8 mouse cellular contexts compared by ENCODE assay signal in the genomic region with DNA sequence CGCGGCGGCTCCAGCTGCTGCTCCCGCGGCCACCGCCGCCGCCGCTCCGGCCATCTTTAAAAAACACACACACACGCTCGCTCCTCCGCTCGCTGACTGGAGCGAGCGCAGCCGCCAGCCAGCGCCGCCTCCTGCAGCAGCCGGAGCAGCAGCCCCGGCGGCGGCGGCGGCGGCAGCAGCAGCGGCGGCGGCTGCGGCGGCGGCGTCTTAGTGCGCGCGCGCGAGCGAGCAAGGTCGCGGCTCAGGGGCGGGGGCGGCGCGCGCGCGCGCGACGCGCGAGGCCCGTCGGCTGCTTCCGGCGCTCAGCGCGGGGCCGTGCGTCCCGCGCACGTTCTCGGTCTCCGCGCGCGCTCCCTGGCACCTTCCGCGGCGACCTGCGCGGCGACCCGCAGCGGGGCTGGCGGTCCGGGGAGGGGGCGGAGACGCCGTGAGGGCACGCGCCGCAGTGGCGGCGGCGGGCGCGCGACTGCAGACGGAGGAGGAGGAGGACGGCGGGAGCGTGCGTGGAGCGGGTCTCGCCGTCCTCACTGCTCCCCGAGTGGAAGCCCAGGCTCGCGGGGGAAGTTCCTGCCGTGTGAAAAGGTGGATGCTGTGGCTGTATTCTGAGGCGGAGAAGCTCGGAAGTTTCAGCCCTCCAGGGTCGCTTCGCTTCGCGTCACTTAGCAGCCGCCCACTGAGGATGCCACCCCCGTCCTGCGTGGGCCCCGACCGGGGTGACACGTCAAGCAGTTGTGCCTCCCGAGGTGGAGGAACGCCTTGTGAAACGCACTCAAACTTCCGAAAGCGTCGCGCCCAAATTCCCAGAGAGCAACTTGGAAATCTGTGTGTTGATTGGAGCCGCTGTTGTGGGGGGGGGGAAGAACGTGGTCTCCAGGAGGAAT. TPM values are rescaled to one million over a fixed set of nuclear protein-coding genes. Genes with fewer than 3 reads are reported as not detected.
DNase-seq lines count a peak whose midpoint lies in the region; ATAC-seq lines count a peak whose summit lies in the region.

A gene (minus strand): TSS at position 209 of the 881 bp plus-strand sequence.

- no peaks in the 10 kb centered on the region for H3K9me3 ChIP-seq in hindbrain, embryonic 15.5 days

- peak within 1 kb of the TSS; percentile 92 for H3K27ac ChIP-seq in hindbrain, embryonic 15.5 days (replicated peaks)

- no peaks in the 10 kb centered on the region for H3K36me3 ChIP-seq in hindbrain, embryonic 15.5 days

- peak within 1 kb of the TSS; percentile 79 for H3K9ac ChIP-seq in hindbrain, embryonic 15.5 days

- H3K27me3 ChIP-seq in hindbrain, embryonic 15.5 days = no peaks in the 10 kb centered on the region

- peaks cover 23% of the 10 kb centered on the region for H3K4me1 ChIP-seq in hindbrain, embryonic 15.5 days (replicated peaks)

- under 1% methylated on average over 50 of the region's 124 CpGs for WGBS in hindbrain, embryonic 15.5 days

- ATAC-seq in hindbrain, embryonic 15.5 days (ENCODE audit: low FRiP score, low read depth) = peak; percentile 89

- peak; percentile 90 for DNase-seq in T-cell, adult 2 months (ENCODE audit: low spot score)
- DNase-seq in cerebellum, postnatal 36 days = peak; percentile 83 to 91
- DNase-seq in frontal cortex, postnatal 36 days (ENCODE audit: low spot score in 2 of 2) = peak; percentile 80 to 85
- DNase-seq in left cerebral cortex, adult 11 months (ENCODE audit: low spot score) = peak; percentile 69
- DNase-seq in lung, postnatal 36 days = peak; percentile 86
- peak; percentile 91 for DNase-seq in retina, embryonic 14.5 days (ENCODE audit: low spot score)
- DNase-seq in thymus, postnatal 36 days = peak; percentile 87 to 93

- H3K4me2 ChIP-seq in hindbrain, embryonic 15.5 days = peak within 1 kb of the TSS; percentile 73

- H3K4me3 ChIP-seq in hindbrain, embryonic 15.5 days = peak within 1 kb of the TSS; percentile 76

RNA-seq across cellular contexts. Expression of the gene that starts here (rescaled TPM):
- 4.7 and 6.0 TPM in 2 replicates for polyA plus RNA-seq in hindbrain, embryonic 15.5 days (2015; fragmentation: Nextera tagmentation; extraction: Ambion mirVana)

Comparison
In these comparisons a context has a peak if more than half of its experiments do, and no peak if none do; other contexts are left out.
1. Peak in every context shown above with its lines: DNase-seq, ATAC-seq, H3K4me3 ChIP-seq and H3K27ac ChIP-seq.